ENCODE assay signal across 25 mouse cellular contexts in genomic region chr12:77694101-77694500, GRCm38 (mm10).
DNase-seq lines count a peak whose midpoint lies in the region; ATAC-seq and TF ChIP-seq lines count a peak whose summit lies in the region.
"Had no signal": no experiment of that assay in that cellular context is flagged by ENCODE, and none has a peak within 500 bp of the region (broad histone marks: within the 10 kb centered on the region; RNA-seq: fewer than 3 reads in every experiment).

No protein-coding gene starts in this region.

- no peaks in the 10 kb centered on the region for H3K36me3 ChIP-seq in kidney, adult 2 months (ENCODE audit: control insufficient read depth, insufficient read depth, low read length)
- H3K36me3 ChIP-seq in liver, embryonic 12.5 days = no peaks in the 10 kb centered on the region
- H3K36me3 ChIP-seq: forebrain, embryonic 10.5 days; hindbrain, embryonic 15.5 days; lung, embryonic 15.5 days; midbrain, embryonic 10.5 days had no signal

- no peak overlapping the region for H3K27ac ChIP-seq in kidney, adult 2 months (ENCODE audit: insufficient read depth, low read depth, low read length)
- H3K27ac ChIP-seq in liver, embryonic 12.5 days = no peak overlapping the region
- H3K27ac ChIP-seq: forebrain, embryonic 10.5 days; heart, adult 2 months; hindbrain, embryonic 15.5 days; liver, embryonic 14.5 days; lung, embryonic 15.5 days; midbrain, embryonic 10.5 days had no signal

- no peaks in the 10 kb centered on the region for H3K27me3 ChIP-seq in kidney, adult 2 months (replicated peaks; ENCODE audit: control insufficient read depth, insufficient read depth, low read length)
- no peaks in the 10 kb centered on the region; the same call in 1 of the 2 replicates for H3K27me3 ChIP-seq in liver, embryonic 12.5 days (replicated peaks)
- H3K27me3 ChIP-seq: hindbrain, embryonic 15.5 days; lung, embryonic 15.5 days had no signal

- H3K4me3 ChIP-seq in kidney, adult 2 months (ENCODE audit: insufficient read depth, low read depth, low read length) = no peak overlapping the region
- H3K4me3 ChIP-seq in liver, embryonic 12.5 days = no peak overlapping the region
- H3K4me3 ChIP-seq: forebrain, embryonic 10.5 days; heart, adult 2 months; hindbrain, embryonic 15.5 days; lung, embryonic 15.5 days; midbrain, embryonic 10.5 days had no signal

- no peaks in the 10 kb centered on the region for H3K4me1 ChIP-seq in kidney, adult 2 months (ENCODE audit: control insufficient read depth, insufficient read depth, low read length)
- no peaks in the 10 kb centered on the region for H3K4me1 ChIP-seq in liver, embryonic 12.5 days
- H3K4me1 ChIP-seq: hindbrain, embryonic 15.5 days; lung, embryonic 15.5 days had no signal

- TF ChIP-seq CTCF in kidney, adult 2 months (conservative IDR thresholded peaks at IDR 0.05; ENCODE audit: insufficient read depth, insufficient read length, low read depth, low read length) = no peak

- no peak for TF ChIP-seq POLR2A in kidney, adult 2 months (IDR thresholded peaks at IDR 0.05; ENCODE audit: low read depth, low read length)

- DNase-seq in cerebellum, adult 9-10 months = peak; percentile 24
- no peak for DNase-seq in cerebellum, postnatal 36 days
- DNase-seq in kidney, adult 2 months = peak; percentile 9
- DNase-seq in kidney, adult 18-20 months = no peak
- DNase-seq in right cerebral cortex, adult 18-20 months = peak; percentile 11
- no peak for DNase-seq in right cerebral cortex, postnatal 36 days (ENCODE audit: low spot score in 2 of 2)
- DNase-seq: adrenal gland, postnatal 10 days; cerebellum, adult 8-10 months; gastrocnemius, postnatal 14 days; heart, adult 2 months; heart, postnatal 36 days; layer of hippocampus, postnatal 36 days; lung, postnatal 4 days; thymus, adult 18-20 months; thymus, postnatal 4 days had no signal

- 53% methylated on average over 6 of the region's 6 CpGs for WGBS in kidney, adult 2 months
- WGBS in liver, embryonic 12.5 days (ENCODE audit: insufficient replicate concordance) = 59% methylated on average over 6 of the region's 6 CpGs

- no peak overlapping the region for H3K4me2 ChIP-seq in liver, embryonic 12.5 days
- H3K4me2 ChIP-seq: hindbrain, embryonic 15.5 days; lung, embryonic 15.5 days had no signal

- no peak for ATAC-seq in megakaryocyte, adult 5-6 weeks (ENCODE audit: poor library complexity, severe bottlenecking)
- ATAC-seq in liver, embryonic 12.5 days = no peak
- ATAC-seq: CD4-positive, CD25-positive, alpha-beta regulatory T cell, adult 4 months; intestine, embryonic 16.5 days; Patski had no signal

- no peak overlapping the region for H3K9ac ChIP-seq in liver, embryonic 12.5 days
- H3K9ac ChIP-seq: hindbrain, embryonic 15.5 days; liver, embryonic 14.5 days; lung, embryonic 15.5 days had no signal

- H3K9me3 ChIP-seq in liver, embryonic 12.5 days (replicated peaks) = no peaks in the 10 kb centered on the region
- H3K9me3 ChIP-seq: forebrain, embryonic 10.5 days; hindbrain, embryonic 15.5 days; lung, embryonic 15.5 days; midbrain, embryonic 10.5 days had no signal

Comparison
In these comparisons a context has a peak if more than half of its experiments do, and no peak if none do; other contexts are left out.
1. DNase-seq: peak in cerebellum, adult 9-10 months (single experiment), kidney, adult 2 months (single experiment) and right cerebral cortex, adult 18-20 months (single experiment); none in cerebellum, postnatal 36 days (0 of 2), kidney, adult 18-20 months (single experiment) and right cerebral cortex, postnatal 36 days (0 of 2).